Mouse (Mus musculus) brain, embryonic 14.5 days (tissue): ENCODE measurements around the gene Ccnd2. TPM values are rescaled to one million over a fixed set of nuclear protein-coding genes. Genes with fewer than 3 reads are reported as not detected.

Source experiments
- DNase-seq: peaks from one replicate; pipeline ENCODE4 v3.0.0-alpha.2; 2011; ENCODE audit warnings: low read depth
- CTCF ChIP-seq: fragments of 200-500 bp; IDR thresholded peaks from 2 replicates; pipeline ENCODE4 v1.5.1; 2012; ENCODE audit warnings: inconsistent platforms, mild to moderate bottlenecking, moderate library complexity, borderline replicate concordance; ENCODE audit not compliant: insufficient read depth, insufficient read length; ENCODE audit errors: extremely low read depth
- POLR2A ChIP-seq: fragments of 200-500 bp; IDR thresholded peaks from 2 replicates; pipeline ENCODE4 v1.6.1; 2012; ENCODE audit warnings: mild to moderate bottlenecking, inconsistent platforms, borderline replicate concordance; ENCODE audit not compliant: poor library complexity, insufficient read depth, insufficient read length, severe bottlenecking; ENCODE audit errors: extremely low read depth
- polyA plus RNA-seq: library from polyadenylated mRNA; depleted of rRNA; stranded (reverse); fragments of >200 nt; gene quantifications from 2 replicates; pipeline ENCODE4 v1.2.3, GENCODE M21; 2012

Ccnd2 gene
- polyA plus RNA-seq, 1 experiment = 125 TPM

DNA sequence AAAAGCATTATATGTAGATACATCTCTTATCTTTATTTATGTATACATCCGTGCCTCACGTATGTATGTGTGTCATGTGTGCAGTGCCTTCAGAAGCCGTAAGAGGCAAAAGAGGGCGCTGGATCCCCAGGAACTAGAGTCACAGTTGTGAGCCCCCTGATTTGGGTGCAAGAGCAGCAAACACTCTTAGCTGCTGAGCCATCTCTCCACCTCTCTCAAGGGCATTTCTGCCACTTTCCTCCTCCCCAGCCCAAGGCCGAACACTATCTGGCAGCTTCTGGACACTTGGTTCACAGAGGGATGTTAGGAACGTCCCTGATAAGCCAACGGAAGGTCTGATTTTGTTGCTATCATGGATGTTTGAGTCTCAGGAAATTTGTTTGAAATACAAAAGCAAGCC is 28.5 kb downstream of the Ccnd2 start:
- DNase-seq = no peak
- TF ChIP-seq POLR2A = no peak
- no peak for TF ChIP-seq CTCF

DNA sequence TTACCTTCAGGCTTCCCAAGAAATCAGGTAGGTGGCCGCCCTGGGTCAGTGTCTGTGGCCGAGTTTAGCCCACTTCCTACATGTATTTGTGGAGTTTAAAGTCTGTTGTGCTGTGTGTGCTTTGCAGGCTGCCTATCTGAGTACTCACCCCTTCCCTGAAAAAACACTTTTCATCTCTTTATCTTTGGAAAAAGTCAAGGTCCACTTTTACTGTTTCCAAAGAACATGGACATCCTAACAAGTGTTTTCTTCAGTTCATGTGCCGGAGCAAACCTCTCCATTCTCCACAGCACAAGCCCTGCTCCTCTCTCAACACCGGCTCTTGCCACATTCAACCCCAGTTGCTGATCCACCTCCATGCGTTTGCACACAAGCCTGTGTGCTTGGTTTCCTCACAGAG is 29.0 kb downstream of the Ccnd2 start:
- TF ChIP-seq POLR2A (no peak), CTCF (no peak)
- DNase-seq = no peak

DNA sequence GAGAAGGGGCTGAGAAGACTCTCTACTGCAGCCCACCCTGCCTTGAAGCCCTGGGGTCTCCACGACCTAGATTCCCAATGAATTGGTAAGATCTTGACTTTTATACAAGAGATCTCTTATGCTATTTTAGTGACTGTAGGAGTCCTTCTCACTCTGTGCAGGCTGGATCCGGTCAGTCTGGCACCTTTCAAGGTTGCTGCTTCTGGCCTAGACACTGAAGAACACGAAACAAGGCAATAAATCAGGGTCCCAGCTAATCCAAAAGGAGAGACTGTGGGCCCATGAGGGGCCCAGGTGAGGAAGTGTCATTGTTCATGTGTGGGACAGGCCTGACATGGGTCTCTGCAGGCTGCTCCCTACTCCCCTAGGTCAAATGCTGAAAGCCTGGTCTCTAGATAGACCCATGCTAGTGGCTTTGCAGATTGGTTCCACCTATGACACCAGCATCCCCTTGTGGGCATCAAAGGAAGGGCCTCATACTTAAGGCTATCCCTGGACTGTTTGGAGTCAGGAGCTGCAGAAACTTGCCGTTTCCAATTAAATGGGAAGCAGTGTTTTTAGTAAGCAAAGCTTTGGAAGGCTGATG is 29.7 kb downstream of the Ccnd2 start:
- DNase-seq = no peak
- TF ChIP-seq POLR2A (no peak), CTCF (peak; percentile 56; the same call in 1 of the 2 replicates)

DNA sequence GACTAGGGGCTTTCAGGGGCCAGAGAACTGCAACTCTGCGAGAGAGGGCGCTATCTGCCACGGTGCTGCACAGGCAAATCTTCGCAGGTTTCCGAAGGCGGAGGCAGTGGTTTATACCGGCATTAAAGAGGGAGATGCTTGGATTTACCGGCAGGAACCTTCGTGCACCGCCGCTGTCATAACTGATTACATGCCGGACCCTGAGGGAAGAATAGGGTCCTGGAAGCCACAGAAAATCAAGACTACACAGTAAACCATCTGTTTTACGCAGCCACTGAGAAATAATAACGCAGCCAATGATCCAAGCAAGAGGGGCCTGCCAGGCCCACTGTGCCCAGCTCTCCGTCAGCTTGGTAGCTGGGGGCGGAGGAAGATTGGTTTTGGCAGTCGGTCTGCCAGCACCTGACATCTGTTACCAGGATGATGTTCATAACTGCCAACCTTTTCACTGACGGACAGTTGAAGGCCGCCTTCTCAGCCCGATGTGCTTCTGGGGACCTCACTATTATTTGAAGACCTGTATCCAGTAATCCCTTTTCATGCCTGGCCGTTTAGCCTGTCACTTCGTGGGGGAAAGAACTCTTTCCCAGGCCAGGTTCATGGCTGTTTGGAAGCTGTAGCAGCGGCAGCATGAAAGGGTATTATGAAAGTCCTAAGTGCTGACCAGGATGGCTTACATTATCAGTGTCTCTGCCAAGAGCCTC is 37.1 kb downstream of the Ccnd2 start:
- TF ChIP-seq POLR2A (no peak), CTCF (no peak)
- peak; percentile 80 for DNase-seq

DNA sequence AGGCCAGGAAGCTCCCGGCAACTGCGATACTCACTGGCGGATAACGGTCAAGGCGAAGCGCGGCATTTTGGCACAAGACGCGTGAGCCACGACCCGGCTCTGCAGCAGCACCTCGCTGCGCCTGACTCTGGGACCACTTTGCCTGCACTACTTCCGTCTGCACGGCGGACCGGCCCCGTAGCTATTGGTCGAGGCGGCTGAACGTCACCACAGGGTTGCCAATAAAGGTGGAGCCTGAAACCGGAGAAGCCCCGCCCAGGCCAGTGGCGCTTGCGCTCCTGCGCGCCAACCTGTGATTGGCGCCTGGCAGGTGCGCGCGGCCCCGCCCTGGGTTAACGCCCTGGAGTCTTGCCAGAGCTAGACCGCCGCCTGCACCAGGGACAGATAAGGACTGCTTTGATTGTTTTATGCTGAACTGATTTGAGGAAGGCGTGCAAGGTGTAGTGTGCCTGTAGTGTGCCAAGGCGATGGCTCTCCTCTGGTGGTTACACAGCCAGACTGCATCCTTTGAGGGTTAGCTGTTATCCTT is 42.5 kb downstream of the Ccnd2 start, which contains the start of gene Tigar:
Gene Tigar, minus strand, starts transcription at position 156 of the 529 bp plus-strand sequence.
- DNase-seq = peak; percentile 98
- TF ChIP-seq POLR2A = peak; percentile 70; the same call in 1 of the 2 replicates
- peak; percentile 5; the same call in 1 of the 2 replicates for TF ChIP-seq CTCF

DNA sequence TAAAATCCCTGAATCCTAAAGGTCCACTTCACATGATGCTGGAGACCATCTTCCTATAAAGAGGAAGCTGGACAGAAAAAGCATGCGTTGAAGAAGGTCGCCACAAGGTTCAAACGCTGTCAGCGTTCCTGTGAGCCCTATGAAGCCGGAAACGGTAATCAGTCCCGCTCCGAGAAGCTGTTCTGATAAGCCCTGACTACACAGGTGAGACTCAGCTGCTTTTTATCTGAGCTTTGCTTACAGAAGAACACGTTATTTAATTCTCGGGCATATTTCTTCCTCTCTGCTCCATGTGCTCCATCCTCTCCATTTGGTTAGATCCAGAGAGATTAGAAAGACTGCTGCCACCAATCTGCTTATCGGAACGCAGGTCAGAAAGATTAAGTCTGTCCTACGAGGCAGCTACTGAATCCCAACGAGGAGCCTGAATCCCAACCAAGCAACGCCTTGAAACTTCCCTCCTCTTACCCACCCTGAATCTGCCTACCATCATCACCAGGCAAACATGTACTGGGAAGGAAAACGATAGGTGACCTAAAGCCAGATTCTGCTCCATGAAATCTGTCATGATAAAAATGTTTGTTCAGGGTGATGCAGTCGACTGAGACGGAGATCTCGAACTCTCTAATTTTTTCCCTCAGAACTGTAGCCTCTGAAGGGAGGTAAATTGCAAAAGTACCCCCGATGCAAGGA is 43.5 kb downstream of the Ccnd2 start:
- DNase-seq = no peak
- TF ChIP-seq CTCF (no peak), POLR2A (no peak)

DNA sequence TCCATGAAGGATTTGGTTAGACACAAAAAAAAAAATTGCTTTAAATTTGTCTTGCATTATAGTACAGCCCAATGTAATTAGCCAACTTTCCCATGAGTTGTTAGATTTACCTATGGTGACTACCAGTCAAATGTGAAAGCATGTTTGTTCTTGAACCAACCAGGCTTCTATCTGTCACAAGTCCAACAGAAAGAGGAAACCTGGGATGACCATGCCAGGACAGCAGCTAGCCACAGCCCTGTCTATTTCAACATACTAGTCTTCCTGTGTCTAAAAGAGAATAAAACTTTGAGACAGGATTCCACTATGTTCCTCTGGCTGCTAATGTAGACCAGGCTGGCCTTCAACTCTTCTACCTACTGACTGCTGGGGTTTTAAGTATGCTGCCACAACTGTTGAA is 44.6 kb downstream of the Ccnd2 start:
- no peak for DNase-seq
- TF ChIP-seq POLR2A (no peak), CTCF (no peak)

DNA sequence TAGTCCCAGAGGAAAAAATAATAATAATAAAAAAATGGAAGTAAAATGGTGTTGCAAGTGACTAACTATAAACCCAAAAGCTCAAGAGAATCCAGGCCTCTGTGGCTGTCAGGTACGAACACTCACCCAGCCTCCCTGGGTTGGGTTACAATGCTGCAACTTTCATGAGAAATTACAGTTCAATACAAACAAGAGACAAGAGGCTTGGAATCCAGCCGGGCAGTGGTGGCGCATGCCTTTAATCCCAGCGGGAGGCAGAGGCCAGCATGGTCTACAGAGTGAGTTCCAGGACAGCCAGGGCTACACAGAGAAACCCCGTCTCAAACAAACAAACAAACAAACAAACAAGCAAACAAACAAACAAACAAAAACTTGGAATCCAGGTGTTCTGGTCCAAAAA is 45.3 kb downstream of the Ccnd2 start:
- DNase-seq = no peak
- no peak for TF ChIP-seq POLR2A
- no peak for TF ChIP-seq CTCF

DNA sequence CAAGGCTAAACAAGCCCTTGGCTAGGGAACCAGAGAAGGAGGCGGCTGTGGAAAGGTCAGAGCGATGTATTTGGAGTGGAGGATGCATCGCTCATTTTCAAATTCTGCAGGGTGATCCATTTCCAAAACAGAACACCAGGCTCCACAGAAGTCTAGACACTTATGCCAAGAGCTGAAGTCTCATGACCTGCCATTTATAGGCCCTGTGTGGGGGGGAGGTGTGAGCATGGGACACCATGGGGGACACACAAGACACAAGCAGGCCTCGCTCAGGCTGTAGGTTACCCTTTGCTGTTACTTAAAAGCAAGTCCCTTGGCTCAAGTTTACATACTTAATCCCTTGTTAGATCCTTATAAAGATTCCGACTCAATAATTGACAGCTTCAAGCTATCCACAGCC is 45.8 kb downstream of the Ccnd2 start:
- TF ChIP-seq CTCF (no peak), POLR2A (no peak)
- DNase-seq = no peak

DNA sequence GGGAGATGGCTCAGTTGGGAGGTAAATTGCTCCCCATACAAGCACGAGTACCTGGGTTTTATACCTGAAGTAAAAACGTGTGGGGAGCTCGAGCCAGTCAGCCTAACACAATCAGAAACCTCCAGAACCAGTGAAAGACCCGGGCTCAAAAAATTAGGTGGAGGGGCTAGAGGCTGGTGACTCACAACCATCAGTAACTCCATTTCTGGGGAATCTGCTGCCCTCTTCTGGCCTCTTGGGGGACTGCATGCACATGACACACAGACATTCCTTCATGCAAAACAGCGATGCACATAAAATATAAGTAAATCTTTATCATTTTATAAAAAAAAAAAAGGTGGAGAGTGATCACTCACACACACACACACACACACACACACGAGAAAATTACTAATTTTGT is 46.9 kb downstream of the Ccnd2 start:
- TF ChIP-seq CTCF = peak; percentile 60; the same call in 1 of the 2 replicates
- no peak for TF ChIP-seq POLR2A
- peak; percentile 29 for DNase-seq

DNA sequence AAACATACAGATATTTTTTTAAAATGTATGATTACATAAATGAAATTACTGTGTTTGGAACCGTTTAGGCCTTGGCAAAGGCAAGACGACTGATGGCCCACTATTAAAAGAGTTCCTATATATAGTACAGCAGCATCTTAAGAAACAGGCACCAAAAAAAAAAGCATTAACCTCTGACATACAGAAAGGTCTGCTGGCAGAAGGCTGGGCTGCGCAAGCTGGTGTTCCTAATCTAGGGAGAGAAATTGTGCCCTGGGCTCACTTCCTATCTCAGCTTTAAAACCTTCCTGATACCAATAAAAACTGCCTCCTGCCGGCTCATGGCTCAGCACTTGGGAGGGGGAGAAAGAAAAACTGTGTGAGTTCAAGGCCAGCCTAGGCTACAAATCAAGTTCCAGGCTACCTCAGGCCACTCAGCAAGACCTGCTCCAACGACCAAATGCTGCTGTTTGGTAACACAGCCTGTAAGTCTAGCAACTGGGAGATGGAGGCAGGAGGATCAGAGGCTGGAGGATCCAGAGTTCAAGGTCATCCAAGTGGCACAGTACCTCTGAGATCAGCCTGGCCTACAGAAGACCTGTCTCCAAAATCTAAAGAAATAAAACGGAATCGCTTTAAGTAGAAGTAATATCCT is 47.5 kb downstream of the Ccnd2 start:
- DNase-seq = no peak
- TF ChIP-seq POLR2A (no peak), CTCF (no peak)
